Mouse (Mus musculus): ENCODE measurements around the gene Gm17267.
"Not testable (repeated sequence)": the region's sequence is repeated elsewhere in the genome, so short reads cannot be mapped to it uniquely, and the experiment has no call there.

Gene Gm17267

GRCm38 (mm10) chrX:126017257-126017656, at the start of gene Gm17267:
TSS of gene Gm17267 (plus strand) at chrX:126017557.
- not testable (repeated sequence) for DNase-seq
